Mouse (Mus musculus): Measurements from ENCODE around the gene Olfr1095. TPM values are rescaled to one million over a fixed set of nuclear protein-coding genes. Genes with fewer than 3 reads are reported as not detected.

Olfr1095 gene
- not detected for total RNA-seq (2021)
- long read RNA-seq, experiment 1, result 0 reads
- long read RNA-seq, experiment 2, result 0 reads

DNA sequence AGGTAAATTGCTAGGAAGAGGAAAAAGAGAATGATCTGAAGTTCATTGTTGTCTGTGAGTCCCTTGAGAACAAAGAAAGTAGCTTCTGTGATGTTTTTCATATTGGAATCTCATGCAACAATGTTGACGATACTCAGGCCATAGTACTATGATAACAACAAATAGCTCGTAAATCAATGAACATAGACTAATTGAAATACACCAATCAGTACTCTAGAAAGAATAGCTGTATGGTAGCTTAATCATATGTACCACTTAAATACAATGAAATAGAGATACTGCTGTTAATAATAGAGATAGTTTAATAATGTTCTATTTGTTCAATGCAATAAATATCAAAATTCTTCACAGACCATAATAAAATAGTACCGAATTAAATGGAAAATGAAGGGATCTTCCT lies at the start of gene Olfr1095:
Olfr1095 (minus strand) TSS at position 101 of the 400 bp plus-strand sequence.
- DNase-seq, result no peak
- intact Hi-C loops (cut with DNase I), result no loop called here

DNA sequence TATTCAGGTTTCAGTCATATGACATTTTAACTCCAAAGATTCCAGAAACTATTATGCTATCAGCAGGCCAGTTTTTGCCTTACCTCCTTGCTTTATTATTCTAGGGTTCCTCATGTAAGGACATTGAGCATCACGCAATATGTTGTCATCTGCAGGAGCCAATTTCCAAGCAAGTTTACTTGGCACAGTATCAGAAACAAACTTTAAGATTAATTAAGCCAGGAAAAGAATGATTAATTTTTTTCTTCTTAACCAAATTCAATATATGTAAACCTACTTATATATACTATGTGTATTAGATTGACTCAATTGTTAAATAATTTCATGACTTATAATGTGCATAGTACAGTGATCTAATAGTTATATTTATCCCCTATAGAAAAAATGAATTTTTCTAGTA lies 40.6 kb upstream of the Olfr1095 start, which contains the start of gene Olfr1097:
Olfr1097 (minus strand) TSS at position 101 of the 400 bp plus-strand sequence.
- DNase-seq, result no peak
- intact Hi-C loops (cut with DNase I), result no loop called here

DNA sequence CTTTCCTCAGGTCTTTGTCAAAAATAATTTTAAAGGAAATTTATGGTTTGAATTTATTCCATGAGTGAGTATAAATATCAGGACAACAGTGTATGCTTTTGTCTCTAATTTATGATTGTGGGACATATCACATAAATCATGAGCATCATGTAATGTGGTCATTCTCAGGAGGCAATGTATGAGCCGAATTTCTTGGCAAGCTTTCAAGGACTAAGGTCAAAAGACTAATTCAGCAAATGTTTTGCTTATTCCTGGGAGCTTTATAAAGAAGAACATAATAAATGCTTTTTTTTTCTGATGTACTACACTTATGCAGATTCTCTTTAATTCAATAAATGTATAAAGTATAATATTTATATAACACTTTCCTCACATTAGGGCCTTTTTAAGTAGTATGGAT lies 23.2 kb upstream of the Olfr1095 start, which contains the start of gene Gm13723:
Gm13723 (minus strand) TSS at position 101 of the 400 bp plus-strand sequence.
- intact Hi-C loops (cut with DNase I), result no loop called here
- DNase-seq, result no peak

DNA sequence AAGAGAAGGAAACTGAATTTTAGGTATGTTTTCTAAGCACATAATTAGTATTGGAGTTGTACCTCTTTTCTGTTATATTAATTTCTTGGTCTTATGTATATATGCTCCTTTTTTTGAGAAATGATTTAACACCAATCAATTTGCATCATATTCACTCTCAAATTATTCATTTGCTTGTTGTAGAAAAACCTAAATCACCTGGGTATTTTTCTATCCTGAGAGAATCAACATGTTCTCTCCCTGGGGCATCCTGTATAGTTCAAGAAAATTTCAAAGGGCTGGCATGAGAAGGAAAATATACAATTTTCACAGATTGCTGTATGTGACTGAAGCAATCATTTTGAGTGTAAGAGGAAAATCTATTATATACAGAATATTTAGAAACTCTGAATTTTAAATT lies 27.1 kb downstream of the Olfr1095 start, which contains the start of gene Olfr1094:
Olfr1094 (plus strand) TSS at position 301 of the 400 bp plus-strand sequence.
- DNase-seq, result no peak
- intact Hi-C loops (cut with DNase I), result no loop called here

DNA sequence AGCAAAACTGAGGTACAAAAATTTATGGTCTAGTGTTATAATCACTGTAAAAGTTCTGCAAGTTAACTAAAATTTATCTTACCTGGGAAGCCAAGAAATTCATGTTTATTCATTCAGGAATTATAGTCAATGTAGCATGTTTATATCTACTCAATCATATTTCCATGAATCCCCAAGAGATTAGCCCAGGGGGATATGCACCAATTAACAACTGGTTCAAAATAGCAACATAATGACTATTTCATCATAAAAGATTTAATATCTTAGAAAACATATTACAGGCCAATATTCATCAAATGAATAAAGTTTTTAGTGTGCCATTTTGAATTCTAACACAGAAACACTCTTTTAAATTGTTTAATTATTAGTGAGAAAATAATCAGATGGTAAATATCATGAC lies 41.6 kb downstream of the Olfr1095 start, which contains the start of gene Olfr141:
Olfr141 (minus strand) TSS at position 101 of the 400 bp plus-strand sequence.
- no peak for DNase-seq
- intact Hi-C loops (cut with DNase I), result no loop called here

Other genes with a start within 250 kb of the Olfr1095 start
- gene Olfr1084, start 212.0 kb downstream of the Olfr1095 start, total RNA-seq (2021), result not detected
- gene Olfr1085, start 189.7 kb downstream of the Olfr1095 start, total RNA-seq (2021), result not detected
- not detected for gene Olfr1086, start 171.6 kb downstream of the Olfr1095 start, total RNA-seq (2021)
- not detected for gene Olfr1087, start 153.3 kb downstream of the Olfr1095 start, total RNA-seq (2021)
- not detected for gene Olfr1089, start 118.0 kb downstream of the Olfr1095 start, total RNA-seq (2021)
- gene Olfr1090, start 92.7 kb downstream of the Olfr1095 start, total RNA-seq (2021), result not detected
- gene Olfr1093, start 69.2 kb downstream of the Olfr1095 start, total RNA-seq (2021), result not detected
- gene Olfr141, start 41.7 kb downstream of the Olfr1095 start, total RNA-seq (2021), result not detected
- not detected for gene Olfr1094, start 27.0 kb downstream of the Olfr1095 start, total RNA-seq (2021)
- gene Gm13723, start 23.1 kb upstream of the Olfr1095 start, total RNA-seq (2021), result not detected
- not detected for gene Olfr1097, start 40.5 kb upstream of the Olfr1095 start, total RNA-seq (2021)
- gene Olfr1098, start 72.8 kb upstream of the Olfr1095 start, total RNA-seq (2021), result not detected
- gene Olfr1099, start 109.0 kb upstream of the Olfr1095 start, total RNA-seq (2021), result not detected
- gene Olfr1100, start 128.3 kb upstream of the Olfr1095 start, total RNA-seq (2021), result not detected
- gene Olfr1101, start 139.5 kb upstream of the Olfr1095 start, total RNA-seq (2021), result not detected
- gene Olfr1102, start 146.7 kb upstream of the Olfr1095 start, total RNA-seq (2021), result not detected
- gene Olfr1104, start 175.4 kb upstream of the Olfr1095 start, total RNA-seq (2021), result not detected
- gene Olfr1105, start 184.8 kb upstream of the Olfr1095 start, total RNA-seq (2021), result not detected
- gene Olfr1106, start 200.6 kb upstream of the Olfr1095 start, total RNA-seq (2021), result not detected
- gene Olfr1107, start 224.1 kb upstream of the Olfr1095 start, total RNA-seq (2021), result not detected
- not detected for gene Olfr1109, start 244.3 kb upstream of the Olfr1095 start, total RNA-seq (2021)

All from gastrocnemius, postnatal 36 days (tissue).